Mouse (Mus musculus) CD8-positive naive resting alpha-beta T cell, adult 2 months (primary cell): Measurements from ENCODE around the gene Pdia6.

Experiments
- DNase-seq, 2 experiments: peaks; one replicate each; pipeline ENCODE4 v3.0.0; 2022; ENCODE audit warnings: low read depth in 2 of 2, low spot score in 2 of 2

Gene Pdia6

DNA sequence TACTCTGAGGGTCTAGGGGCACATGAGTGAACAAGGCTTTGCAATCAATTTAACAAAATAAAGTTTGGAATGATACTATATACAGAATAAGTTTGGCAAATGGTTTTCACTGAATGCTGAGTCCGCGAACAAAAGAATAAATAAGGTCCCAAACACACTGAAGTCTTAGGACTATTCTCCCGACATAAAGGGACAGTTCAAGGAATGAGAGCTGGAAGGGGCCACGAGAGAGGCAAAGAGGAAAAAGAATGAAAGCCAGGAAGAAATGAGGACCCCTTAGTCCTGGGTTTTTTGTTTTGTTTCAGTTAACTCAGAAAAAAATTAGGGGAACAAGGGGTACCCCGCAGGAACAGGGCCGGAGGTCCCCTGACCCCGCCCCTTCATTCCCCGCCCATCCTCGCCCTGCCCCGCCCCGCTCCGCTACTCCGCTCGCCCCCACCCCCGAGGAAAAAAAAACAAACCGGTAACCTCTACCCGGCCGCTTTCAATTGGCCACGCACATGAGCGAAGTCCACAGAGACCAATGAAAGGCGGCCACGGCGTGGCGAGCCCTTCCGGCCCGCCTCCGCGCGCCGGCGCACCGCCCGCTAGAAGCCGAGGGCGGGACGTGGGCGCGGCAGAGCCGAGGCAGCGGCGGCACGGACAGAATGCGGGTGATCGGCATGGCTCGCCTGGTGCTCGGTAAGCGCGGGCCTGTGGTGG, at the start of gene Pdia6:
Pdia6 (plus strand) TSS at position 575 of the 702 bp plus-strand sequence.
- peak; percentile 80 to 84 for DNase-seq

DNA sequence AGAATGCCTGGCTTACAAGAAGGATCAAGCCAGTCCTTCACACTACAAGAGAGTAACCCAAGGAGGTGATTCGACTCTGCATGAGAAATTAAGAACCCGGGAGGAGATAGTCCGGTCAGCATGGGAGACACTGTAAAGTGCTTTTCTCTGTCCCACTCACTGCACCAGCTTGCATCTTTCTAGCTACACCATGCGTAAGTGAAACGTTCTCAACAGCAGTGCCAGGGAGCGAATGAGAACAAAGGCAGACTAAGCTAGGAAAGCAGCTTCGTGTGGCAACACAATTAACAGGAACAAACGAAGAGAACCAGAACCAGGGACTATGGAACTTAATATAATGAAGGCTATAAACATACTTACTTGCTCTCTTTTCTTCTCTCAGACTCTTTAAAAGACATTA, 48.0 kb upstream of the Pdia6 start:
- no peak for DNase-seq

DNA sequence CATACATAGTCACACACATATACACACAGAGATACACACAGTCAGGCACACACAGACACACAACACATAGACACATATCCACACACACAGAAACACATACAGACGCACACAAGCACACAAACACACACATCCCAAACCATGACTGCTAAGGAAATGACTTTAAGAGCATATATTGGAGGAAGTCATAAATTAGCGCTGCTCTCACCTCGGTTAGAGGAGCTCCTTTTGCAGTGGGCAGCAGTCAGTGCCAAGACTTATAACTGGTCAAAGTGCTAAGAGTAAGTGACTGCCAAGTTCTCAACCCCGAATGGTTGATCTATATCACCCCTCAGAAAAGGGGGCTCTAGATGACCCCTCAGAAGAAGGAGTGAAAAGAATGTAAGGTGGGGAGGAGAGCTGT, 47.2 kb upstream of the Pdia6 start:
- DNase-seq = no peak

DNA sequence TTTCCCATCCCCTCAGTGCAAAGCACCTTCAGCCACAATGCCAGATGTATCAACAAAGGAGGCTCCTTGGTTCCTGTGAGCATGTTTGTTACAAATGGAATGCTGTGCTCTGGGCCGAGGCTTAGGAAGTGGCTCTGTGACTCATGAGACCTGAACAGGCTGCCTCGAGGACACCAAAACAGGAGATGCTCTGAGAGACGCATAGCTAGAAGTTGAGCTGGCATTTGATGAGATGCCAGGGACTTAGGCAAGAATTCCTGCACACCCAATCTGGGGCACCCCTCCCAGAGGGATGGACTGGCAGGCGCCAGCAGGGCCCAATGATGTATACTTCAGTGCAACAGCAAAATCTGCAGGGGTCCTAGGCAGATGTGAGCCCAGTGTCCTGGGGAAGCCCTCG, 45.7 kb upstream of the Pdia6 start:
- DNase-seq = no peak

DNA sequence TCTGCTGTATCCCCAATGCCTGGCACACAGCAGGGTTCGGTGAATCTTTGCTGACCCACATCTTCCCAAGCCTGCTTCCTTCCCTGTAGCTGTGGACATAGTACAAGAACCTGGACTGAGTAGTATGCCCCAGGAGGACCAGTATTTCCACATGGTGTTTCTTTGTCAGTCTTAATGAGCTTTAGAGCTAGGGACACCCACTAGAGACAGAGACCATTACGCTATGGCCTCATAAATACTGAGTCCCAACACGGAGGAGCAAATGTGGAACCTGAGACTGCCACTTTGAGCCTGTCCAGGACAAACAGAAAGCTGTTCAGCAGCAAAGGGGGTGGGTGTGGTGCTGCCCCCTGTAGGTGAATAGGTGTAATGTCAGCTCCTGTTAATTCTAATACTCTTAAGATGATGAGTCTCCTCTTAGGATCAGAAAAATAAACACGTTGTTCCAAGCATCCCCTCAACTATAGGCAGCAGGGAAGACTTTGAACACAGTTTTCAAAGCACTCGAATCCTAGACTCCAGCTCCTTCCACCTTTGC, 44.4 kb upstream of the Pdia6 start:
- DNase-seq = peak in 1 of 2 experiments; percentile 16

DNA sequence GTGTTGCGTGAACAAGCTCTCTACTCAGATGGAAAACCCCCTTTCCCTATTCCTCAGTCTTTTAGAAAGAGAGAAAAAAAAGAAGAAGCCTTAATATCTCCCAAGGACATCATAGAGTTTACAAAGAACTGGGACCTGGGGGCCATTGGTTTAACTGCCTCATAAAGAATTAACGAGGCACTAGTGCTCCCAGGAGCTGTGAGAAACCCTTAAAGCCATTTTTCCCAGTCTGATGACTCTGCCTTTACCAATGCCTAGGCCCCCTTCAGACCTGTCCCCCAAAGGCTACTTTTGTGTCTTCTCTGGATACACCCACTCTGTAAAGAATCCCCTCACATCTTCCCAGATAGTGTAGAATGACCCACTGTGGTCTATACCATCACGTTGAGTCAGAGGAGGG, 43.3 kb upstream of the Pdia6 start:
- DNase-seq = no peak

DNA sequence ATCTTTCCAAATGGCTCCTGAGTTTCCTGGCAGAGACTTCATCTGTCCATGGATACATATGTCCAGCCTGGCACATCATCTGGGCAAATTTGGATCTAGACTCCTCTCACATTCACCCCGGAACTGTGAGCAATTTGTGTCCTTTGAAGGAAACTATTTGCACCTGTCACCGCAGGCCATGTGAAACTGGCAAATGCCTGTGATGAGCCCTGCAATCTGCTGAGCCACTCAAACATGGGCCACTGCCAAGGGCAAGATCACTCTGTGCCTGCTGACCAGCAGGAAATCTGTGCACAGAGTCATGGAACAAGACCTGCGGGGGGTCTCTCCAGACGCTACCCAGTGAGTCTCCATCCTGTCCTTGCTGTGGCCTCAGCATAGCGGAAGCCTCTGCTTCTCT, 41.3 kb upstream of the Pdia6 start:
- DNase-seq = no peak

DNA sequence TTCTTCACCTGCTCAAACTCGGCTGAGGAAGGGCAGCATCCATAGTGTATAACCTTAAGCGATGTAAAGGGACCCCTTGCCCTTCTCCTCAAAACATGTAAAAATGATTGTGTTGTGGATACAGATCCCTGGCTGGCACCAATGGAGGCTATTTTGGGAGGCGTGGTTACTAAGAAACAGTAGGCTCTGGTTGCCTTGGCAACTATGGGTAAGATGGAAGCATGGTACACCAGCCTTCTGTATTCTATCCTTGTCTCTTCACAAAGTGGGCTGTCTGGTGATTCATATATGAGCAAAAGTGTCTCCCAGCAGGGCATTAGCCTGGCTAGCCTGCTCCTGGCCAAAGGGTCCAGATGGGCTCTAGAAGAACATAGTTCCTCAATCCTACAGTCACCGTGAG, 38.4 kb upstream of the Pdia6 start:
- DNase-seq = no peak

DNA sequence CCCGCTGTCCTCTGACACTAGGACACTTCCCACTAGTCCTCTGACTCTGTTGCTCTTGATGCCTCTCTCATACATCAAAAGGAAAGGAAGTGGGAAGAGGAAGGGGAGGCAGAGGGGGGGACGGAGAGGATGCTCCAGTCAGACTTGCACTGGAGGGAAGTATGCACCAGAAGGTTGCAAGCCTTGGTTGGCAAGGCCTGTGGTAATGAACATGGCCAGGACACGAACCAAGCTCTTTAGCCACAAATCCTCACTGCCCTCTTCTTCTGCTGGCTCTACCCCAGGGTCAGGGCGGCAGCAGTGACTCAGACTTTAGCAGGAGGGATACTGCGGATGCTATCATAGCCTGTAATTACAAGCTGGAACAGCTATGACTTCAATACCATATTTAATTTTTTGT, 35.8 kb upstream of the Pdia6 start:
- DNase-seq = no peak

DNA sequence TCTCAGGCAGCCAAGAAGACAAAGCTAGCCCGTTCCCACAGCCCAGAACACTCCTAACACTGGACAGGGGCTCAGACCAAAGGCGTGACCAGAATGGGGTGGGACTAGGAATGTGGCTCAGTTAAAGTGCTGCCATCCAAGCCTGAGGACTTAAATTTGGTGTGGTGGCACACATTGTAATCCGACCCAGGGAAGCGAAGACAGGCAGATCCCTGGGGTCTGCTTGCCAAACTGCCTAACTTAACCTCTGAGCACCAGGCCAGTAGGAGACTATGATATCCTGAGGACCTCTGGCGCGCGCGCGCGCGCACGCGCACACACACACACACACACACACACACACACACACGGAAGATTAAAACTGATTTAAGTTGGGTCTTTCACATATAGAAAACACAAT, 34.8 kb upstream of the Pdia6 start:
- no peak for DNase-seq

DNA sequence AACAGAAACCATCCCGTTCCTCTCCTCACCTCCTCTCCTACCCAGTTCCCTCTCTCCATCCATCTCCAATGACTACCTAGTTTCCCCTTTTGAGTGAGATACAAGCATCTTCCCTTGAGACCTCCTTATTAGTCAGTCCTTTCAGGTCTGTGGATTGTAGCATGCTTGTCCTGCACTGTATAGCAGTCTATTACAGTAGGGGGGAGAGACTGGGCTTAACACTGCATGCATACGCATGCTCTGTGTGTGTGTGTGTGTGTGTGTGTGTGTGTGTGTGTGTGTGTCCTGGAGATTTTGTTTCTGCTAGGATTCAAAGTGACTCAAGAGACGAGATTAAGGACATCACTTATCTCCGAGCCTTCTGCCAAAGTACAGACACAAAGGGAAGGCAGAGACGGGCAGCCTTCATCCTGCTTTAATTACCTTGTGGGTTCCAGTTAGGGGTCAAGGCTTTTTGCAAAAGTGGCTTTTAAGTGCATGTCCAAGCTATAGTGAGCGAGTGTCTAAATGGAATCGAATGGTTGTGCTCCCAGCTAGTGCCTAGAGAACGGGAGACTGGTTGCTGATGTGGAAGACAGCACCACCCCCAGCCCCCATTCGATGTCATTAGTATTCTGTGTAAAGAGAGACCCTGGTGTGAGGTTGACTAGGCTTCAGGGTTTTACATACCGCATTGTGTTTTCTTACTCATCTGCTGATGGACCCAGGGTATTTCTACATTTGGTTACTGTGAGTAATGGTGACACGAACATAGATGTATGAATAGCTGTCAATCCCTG, 30.6 kb upstream of the Pdia6 start:
- DNase-seq = no peak

DNA sequence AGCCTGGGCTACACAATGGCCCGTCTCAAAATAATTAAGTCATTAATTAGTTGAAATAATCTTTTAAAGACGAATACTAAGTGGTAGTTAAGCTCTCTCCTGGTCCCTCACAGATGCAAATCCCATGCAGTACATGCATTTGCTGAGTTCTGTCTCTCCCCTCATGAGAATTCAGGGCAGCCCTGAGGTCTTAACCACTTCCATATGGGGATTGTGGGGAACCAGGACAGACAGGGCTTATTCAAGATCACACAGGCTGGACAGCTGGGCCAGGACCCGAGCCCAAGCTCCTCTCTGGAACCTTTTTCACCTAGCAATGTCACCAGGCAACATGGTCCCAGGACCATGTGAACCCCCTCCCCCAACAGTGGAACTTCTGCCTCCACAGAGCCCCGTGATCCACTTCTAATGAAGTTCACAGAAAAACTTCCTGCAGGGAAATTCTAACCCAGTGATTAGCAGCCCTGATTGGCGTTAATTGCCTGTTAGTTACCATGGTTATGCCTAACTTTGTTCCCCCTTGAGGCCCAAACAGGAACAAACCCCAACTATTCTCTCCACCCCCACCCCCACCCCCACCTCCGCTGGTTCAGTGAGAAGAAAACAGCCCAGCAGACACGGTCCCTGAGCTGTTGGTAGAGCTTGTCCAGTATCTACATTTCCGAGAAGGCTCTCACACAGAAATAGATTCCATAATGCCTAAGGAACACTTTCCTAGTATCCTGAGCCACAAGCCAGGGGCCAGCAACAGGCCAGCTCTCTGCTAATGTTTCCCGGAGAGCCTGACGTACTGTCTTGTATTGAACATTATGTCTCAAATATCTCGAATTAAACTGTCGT, 27.5 kb upstream of the Pdia6 start:
- DNase-seq = no peak

DNA sequence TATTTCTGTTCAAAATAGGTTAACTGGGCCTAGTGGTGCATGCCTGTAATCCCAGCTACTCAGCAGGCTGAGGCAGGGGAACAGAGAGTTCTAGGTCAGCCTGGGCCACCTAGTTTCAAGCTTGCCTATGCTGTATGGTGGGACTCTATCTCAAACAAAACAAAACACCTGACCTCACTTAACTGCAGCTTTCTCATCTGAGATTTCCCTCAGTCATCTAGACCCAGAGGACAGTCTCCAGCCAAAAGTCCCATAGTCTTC, 27.0 kb upstream of the Pdia6 start:
- no peak for DNase-seq

DNA sequence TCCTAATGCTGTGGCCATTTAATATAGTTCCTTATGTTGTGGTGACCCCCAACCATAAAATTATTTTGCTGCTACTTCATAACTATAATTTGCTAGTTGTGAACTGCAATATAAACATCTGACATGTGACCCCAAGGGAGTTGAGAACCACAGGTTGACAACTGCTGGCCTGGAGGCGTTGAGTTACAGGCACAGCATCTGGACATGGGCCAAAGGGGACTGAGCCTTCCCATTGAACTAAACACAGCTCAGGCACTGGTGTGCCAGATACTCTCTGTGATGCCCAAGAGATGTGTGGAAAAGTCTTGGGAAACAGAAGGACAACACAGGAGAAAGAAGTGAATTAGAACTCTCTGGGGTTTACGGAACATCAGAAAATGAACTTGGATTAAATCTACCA, 25.3 kb upstream of the Pdia6 start:
- DNase-seq = no peak

DNA sequence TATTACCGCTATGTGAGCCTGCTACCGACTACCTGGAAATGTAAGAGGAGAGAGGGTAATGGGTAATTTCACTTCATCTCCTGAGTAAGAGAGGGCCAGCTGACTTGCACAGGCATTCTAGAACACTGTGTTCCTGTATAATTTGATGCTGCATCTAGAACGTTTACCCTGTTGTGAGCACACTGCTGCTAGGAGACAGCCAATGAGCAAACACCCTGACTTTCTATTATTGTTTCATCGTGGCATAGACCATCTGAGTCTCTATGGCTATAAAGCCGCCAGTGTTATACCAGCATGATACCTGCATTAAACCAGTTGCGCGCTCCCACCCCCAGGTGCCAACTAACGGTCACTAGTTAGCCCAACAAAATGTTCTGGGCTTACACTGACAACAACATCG, 24.7 kb upstream of the Pdia6 start:
- no peak for DNase-seq

DNA sequence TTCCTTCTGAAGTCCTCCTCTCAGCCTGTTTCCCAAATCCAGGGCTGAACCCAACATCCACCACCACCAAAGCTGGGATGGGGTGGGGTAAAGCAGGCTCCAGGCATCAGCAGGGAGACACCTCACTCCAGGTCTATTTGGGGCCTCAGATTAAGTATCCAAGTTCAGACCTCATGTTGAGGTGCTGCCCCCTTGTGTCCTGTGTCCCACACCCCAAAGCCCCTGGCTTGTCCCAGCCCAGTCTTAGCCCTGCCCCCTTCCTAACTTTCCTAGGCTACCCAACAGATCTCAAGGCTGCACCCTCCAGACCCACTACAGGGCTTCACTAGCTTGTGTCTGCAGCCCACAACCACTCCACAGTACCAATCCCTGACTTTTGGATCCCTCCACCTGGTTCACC, 24.3 kb upstream of the Pdia6 start:
- no peak for DNase-seq

DNA sequence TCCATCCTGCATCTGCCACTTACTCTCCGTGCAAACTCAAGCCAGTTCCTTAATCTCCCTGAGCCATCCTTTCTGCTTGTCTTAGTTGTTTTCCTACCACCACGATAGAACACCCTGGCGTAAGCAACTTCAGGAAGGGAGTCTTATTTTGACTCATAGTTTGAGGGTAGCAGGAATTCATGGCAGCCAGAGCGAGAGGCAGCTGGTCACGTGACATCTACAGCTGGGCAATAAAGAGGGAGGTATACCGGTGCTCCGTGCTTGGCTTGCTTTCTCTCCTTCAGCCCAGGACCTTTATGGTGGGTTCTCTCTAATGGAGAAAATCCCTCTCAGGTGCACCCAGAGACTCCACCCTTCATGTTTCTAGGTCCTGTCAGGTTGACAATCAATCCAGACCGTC, 15.4 kb upstream of the Pdia6 start:
- no peak for DNase-seq

DNA sequence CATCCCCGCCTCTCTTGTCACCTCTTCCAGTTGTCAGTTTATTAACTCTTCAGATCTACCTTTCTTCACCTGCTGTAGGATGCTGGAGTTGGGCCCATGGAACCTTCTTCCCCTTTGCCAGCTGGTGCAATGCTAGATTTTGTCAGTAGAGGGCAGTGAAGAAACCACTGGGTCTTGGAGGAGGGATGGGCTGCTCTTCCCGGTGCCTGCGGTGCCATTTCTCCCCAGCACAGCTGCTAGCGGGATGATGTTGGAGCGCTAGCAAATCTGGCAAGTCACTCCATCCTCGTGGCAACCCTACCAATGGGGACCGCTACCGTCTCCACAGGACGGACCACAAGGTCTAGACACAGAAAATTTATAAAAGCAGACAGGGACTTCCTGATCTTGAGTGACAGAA, 13.3 kb upstream of the Pdia6 start:
- DNase-seq = peak; percentile 53 to 67

DNA sequence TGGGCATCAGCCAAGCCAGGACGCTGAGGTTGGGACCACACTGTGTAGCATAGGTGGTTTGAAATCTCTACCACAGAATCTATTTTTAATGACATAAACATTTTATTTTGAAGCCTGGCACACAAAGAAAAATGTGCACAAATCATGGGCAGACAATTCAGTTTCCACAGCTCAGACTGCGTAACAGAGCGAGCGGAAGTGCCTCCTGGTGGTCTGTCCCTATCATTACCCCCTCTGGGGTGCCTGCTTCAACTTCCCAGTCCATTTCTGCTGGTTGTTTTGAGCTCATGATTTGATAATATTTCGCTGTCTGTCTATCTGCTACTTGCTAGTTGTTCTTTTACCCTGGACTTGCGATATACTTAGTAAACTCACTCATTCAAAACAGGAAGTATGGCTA, 10.7 kb upstream of the Pdia6 start:
- no peak for DNase-seq

DNA sequence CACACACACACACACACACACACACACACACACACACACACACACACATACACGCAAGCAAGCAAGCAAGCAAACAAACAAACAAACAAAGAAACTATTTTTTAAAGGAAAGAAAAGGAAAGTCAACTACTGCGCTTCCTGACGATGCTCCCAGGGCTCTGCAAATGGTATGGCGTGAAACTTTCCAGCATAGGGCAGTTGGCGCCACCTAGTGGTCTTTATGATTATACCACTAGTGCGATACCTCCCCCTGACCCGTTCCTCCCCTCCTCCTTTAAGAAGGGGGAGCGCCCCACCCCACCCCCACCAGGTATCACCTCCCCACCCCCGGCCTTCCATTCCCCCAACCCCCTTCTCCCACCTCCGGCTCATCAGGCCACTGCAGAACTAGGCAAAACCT, 9.4 kb upstream of the Pdia6 start:
- DNase-seq = peak; percentile 24 to 44

DNA sequence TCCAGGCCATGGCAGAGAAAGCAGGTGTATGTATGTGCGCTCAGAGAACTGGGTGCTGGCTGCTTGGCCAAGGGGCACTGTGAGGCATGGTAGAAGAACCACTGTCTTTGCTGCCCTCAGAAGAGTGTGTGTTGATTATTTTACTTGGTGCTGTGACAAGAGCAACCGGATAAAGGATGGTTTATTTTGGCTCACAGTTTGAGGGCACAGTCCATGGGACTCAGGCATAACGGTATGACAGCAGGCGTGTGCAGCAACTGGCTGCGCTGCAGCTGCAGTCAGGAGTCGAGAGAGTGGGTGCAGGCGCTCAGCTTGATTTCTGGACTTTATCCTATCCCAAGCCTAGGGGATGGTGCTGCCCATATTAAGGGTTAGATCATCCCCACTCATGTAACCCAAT, 7.9 kb upstream of the Pdia6 start:
- DNase-seq = no peak

DNA sequence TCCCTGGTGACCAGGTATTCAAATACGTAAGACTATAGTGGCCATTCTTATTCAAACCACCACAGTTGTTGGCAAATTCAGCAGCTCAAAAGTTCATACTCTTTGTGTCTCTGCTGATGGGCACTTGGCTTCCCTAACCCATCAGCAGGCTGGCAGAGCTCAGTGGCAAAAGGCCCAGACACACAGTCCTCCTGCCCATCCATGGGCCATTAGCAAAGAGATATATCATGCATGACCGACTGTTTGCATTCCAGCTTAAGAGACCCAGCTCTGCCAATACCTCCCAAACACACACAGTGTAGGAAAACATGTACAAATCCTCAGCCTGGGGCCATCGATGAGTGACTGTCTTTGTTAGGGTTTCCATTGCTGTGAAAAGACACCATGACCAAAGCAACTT, 5.3 kb upstream of the Pdia6 start:
- DNase-seq = no peak
